Mouse (Mus musculus) bone marrow macrophage, adult 2 months (primary cell): ENCODE data around the gene Il20ra. TPM values are rescaled to one million over a fixed set of nuclear protein-coding genes. Genes with fewer than 3 reads are reported as not detected.
A peak's percentile ranks its signal among the peaks of the same experiment; 100 is the strongest.

Experiments used
- H3K27ac ChIP-seq: 2 replicates; pipeline ENCODE4 v1.5.1; 2012; ENCODE audit warnings: low read depth, low read length; ENCODE audit not compliant: insufficient read depth
- H3K4me1 ChIP-seq: 2 replicates; pipeline ENCODE4 v1.6.1; 2012; ENCODE audit warnings: low read length; ENCODE audit not compliant: control insufficient read depth, insufficient read depth
- H3K4me3 ChIP-seq: 2 replicates; pipeline ENCODE4 v1.5.1; 2012; ENCODE audit warnings: mild to moderate bottlenecking, low read length, moderate library complexity; ENCODE audit not compliant: insufficient read depth
- CTCF ChIP-seq: IDR thresholded peaks from 2 replicates; pipeline ENCODE4 v1.5.1; 2012; ENCODE audit warnings: low read depth, mild to moderate bottlenecking, low read length, moderate library complexity
- POLR2A ChIP-seq: IDR thresholded peaks from 2 replicates; pipeline ENCODE4 v1.6.1; 2012; ENCODE audit warnings: mild to moderate bottlenecking, low read depth, low read length, borderline replicate concordance
- polyA plus RNA-seq: library from polyadenylated mRNA; stranded (reverse); fragments of >200 nt; gene quantifications from 2 replicates; pipeline ENCODE4 v1.2.4, GENCODE M21; 2012; ENCODE audit not compliant: missing spikeins, insufficient read depth, insufficient read length

Il20ra gene
- polyA plus RNA-seq: not detected in 2 replicates

DNA sequence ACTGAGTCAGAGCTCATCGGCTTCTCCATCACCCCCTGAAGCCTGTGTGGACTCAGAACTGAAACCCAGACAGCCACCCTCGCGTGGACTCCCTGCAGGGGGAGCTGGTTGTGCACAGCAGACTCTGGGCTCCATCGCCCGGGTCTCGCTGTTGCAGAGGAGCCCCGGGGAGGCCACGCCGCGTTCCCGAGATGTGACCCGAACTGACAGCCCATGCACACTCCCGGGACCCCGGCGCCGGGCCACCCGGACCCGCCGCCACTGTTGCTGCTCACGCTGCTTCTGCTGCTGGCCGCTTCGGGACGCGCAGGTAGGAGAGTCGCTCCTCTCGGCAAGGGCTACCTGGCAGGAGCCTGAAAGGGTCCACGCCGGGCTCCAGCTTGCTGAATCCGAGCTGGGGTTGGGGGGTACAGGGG is at the start of gene Il20ra:
Il20ra (plus strand) TSS at position 150 of the 416 bp plus-strand sequence.
- H3K4me1 ChIP-seq: no peaks in the 10 kb centered on the region
- peak within 1 kb of the TSS; percentile 32 for H3K4me3 ChIP-seq
- H3K27ac ChIP-seq: no peak within 1 kb of the TSS
- TF ChIP-seq CTCF: no peak
- no peak for TF ChIP-seq POLR2A

DNA sequence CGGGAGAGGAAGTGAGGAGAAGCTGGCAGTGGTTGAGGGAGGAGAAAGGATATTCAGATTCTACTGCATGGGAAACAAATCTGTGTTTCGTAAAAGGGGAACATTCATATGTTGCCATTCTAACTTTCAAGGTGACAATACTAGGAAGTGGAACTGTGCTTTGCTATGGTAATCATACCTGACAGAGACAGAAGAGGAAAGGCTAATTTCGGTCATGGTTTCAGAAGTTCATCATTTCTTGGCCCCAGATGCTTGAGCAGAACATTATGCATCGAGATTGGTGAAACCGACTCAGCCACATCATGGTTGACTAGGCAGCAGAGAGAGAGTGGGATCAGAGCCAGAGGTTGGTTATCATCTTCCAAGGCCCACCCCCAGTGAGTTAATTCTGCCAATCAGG is 43.4 kb upstream of the Il20ra start:
- no peak for TF ChIP-seq POLR2A
- TF ChIP-seq CTCF: no peak
- H3K4me1 ChIP-seq: peaks cover 5% of the 10 kb centered on the region; the same call in 1 of the 2 replicates
- no peak overlapping the region for H3K27ac ChIP-seq
- H3K4me3 ChIP-seq: no peak overlapping the region

DNA sequence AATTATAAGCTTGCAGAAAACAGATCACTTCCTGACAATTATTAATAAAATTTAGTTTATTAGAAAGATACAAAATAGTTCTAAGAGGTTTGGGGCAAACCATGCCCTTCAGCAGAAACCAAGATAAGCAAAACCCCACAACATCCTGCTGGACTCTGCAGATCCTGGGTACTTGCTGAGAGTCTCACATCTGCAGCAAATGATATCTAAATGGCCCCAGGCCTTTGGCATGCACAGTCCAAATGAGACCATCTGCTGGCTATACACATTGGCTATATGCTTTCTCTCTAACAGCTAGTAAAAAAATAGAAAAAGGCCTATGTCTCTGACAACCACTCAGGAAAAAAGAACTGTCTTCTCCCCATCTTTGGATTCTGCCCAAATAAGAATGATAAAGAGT is 40.4 kb upstream of the Il20ra start:
- TF ChIP-seq POLR2A (no peak), CTCF (no peak)
- Histone ChIP-seq H3K4me3 (no peak overlapping the region), H3K27ac (no peak overlapping the region), H3K4me1 (peaks cover 5% of the 10 kb centered on the region; the same call in 1 of the 2 replicates)

DNA sequence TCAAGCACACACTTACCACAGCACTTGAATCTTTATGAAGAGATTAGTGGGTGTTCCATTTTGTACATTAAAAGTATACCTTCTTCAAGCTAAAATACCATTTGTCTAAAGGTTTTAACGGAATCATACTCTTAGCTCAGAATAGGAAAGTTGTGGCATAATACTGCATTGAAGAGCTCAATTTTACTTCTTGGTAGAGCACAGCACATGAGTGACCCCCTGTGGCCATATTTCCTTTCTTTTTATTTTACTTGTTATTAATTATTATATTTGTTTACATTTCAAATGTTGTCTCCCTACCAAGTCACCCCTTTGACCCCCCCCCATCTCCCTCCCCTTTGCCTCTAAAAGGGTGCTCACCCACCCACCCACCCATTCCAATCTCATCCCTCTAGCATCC is 39.2 kb upstream of the Il20ra start:
- no peak overlapping the region for H3K27ac ChIP-seq
- H3K4me3 ChIP-seq: no peak overlapping the region
- H3K4me1 ChIP-seq: peaks cover 5% of the 10 kb centered on the region; the same call in 1 of the 2 replicates
- TF ChIP-seq POLR2A: no peak
- no peak for TF ChIP-seq CTCF

DNA sequence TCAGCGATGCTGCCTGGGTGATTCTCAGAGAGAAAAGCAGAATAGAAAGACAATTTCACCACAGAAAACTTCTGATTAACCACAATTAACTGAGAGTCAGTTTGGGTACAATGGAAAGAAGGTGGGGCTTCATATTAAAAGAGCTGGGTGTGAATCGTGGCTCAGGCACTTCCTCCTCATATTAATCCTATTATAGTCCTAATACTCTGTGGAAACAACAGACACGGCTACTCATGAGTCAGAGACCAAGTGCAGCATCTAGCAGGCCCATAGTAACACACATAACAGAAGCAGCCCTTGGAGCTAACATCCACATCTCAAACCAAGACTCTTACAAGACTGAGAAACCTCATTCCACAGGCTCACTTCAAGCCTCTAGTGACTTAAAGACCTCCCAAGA is 24.7 kb upstream of the Il20ra start:
- no peak overlapping the region for H3K4me3 ChIP-seq
- H3K4me1 ChIP-seq: peaks cover 17% of the 10 kb centered on the region
- H3K27ac ChIP-seq: no peak overlapping the region
- TF ChIP-seq CTCF (no peak), POLR2A (no peak)

DNA sequence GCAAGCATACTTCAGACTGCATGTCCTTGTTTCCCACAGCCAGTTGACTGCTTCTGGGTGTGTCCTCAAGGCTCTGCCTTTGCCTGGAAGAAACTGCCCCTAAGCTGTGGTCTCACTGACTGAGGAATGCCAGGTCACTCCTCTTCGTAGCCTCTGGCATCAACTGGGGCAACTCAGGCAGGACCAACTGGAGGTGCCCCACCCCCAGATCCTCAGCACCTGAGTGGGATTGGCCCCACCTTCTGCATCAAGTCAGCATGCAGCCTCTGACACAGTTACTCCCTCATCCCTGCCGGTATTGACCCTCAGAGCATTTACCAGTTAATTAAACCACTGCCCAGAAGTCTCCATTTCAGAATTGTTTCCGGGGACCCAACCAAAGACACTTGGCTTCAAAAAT is 21.1 kb upstream of the Il20ra start:
- Histone ChIP-seq H3K4me3 (no peak overlapping the region), H3K4me1 (peaks cover 21% of the 10 kb centered on the region), H3K27ac (peak overlapping the region; percentile 87)
- TF ChIP-seq CTCF: no peak
- no peak for TF ChIP-seq POLR2A

DNA sequence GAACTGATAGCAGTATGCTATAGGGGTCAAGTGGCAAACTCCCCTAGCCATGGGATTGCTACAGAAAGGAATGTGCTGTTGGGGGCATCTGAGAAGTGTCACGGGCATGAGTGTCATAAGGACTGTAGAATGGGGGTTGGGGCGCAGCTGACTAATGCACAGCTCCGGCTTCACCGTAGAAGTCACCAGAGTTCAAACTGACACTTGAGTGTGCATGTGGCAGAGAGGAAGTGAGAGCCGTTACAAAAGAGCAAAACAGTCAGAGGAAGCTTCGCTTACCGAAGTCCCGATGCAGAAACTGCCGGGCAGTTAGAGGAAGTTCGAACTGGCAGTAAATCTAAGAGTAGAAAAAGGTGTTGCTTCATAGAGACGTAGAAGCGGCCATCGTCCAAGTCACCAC is 20.6 kb upstream of the Il20ra start:
- TF ChIP-seq POLR2A: no peak
- no peak for TF ChIP-seq CTCF
- Histone ChIP-seq H3K4me1 (peaks cover 21% of the 10 kb centered on the region), H3K4me3 (0 out of 2 replicates have a peak overlapping the region, but pooled peaks have one; percentile 3), H3K27ac (peak overlapping the region; percentile 87)

DNA sequence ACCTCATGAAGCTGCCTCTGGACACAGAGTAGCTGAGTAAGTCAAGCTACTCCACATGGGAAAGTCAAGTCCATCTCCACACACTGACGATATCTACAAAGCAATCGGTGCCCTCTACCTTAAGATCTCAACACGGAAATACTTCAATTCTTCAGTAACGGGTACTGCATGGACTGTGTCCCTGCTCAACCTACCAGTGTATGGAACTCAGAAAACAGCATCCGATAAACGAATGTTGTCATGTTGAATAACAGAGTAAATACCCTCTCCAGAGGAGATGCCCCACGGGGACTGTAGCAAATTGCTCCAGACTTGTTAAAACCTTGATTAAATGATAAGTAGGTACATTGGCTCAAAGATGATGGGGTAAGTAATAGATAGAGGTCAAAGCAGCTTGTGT is 20.0 kb upstream of the Il20ra start:
- 0 out of 2 replicates have a peak overlapping the region, but pooled peaks have one; percentile 3 for H3K4me3 ChIP-seq
- peaks cover 21% of the 10 kb centered on the region for H3K4me1 ChIP-seq
- H3K27ac ChIP-seq: peak overlapping the region; percentile 83
- no peak for TF ChIP-seq CTCF
- no peak for TF ChIP-seq POLR2A

DNA sequence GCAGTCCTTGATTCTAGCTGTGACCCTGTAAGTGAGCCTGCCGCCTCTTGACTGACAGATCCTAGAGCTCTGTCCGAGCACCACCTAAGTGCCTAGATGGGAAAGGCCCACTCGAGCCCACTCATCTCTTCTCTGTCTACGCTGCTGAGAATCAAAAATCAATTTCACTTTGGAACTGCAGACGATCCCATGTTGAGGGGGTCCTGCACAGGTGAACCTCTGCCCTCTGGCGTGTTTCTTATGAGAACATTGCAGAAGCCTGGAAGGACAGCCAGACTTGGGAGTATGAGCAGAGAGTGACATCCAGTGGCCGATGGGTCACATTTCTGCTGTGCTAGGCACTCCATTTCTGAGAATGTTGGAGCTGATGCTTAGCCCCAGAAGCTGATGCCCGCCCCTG is 19.4 kb upstream of the Il20ra start:
- Histone ChIP-seq H3K27ac (0 out of 2 replicates have a peak overlapping the region, but pooled peaks have one; percentile 83), H3K4me1 (peaks cover 18% of the 10 kb centered on the region), H3K4me3 (no peak overlapping the region)
- TF ChIP-seq POLR2A: no peak
- TF ChIP-seq CTCF: peak; percentile 83

DNA sequence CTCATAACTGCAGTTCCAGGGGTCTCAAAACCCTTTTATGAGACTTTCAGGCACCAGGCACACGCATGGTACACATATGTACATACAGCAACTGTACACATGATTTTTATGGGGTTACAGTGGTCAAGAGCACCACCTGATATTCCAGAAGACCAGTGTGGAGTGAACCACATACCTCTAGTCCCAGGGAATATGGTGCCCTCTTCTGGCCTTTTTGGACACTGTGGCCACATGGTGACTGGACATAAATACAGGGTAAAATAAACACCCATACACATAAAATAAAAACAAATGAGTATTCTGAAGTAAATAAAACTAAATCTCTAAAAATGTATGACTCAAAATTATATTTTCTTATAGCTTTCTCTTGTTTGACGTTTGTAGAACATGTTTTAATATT is 18.7 kb upstream of the Il20ra start:
- H3K4me1 ChIP-seq: peaks cover 17% of the 10 kb centered on the region
- no peak overlapping the region for H3K27ac ChIP-seq
- TF ChIP-seq POLR2A (no peak), CTCF (no peak)
- no peak overlapping the region for H3K4me3 ChIP-seq
